Mouse (Mus musculus) c-Kit-positive CD71-negative TER-119-negative erythroid progenitor cells, embryonic 14.5 days (primary cell): Measurements from ENCODE around the gene Gm10665.
"Not testable (repeated sequence)": the region's sequence is repeated elsewhere in the genome, so short reads cannot be mapped to it uniquely, and the experiment has no call there.

Source experiments
- DNase-seq: peaks from one replicate; pipeline ENCODE4 v3.0.0-alpha.2; 2013; ENCODE audit warnings: low read depth

Gm10665 gene

GRCm38 (mm10) chr7:22463975-22464374 lies at the start of gene Gm10665:
Gm10665 (minus strand) TSS chr7:22464075.
- not testable (repeated sequence) for DNase-seq

- not testable (repeated sequence) for DNase-seq
Measured at GRCm38 (mm10) chr7:22499578-22499977, 35.7 kb upstream of the Gm10665 start, which contains the start of gene Vmn1r151. Vmn1r151 (minus strand) TSS chr7:22499678.

- not testable (repeated sequence) for DNase-seq
Measured at GRCm38 (mm10) chr7:22438129-22438528, 25.7 kb downstream of the Gm10665 start, which contains the start of gene Vmn1r149. Vmn1r149 (minus strand) TSS chr7:22438229.

GRCm38 (mm10) chr7:22413283-22413682 lies 50.6 kb downstream of the Gm10665 start, which contains the start of gene Vmn1r148:
Vmn1r148 (plus strand) TSS chr7:22413583.
- not testable (repeated sequence) for DNase-seq
